Mouse (Mus musculus) limb, embryonic 14.5 days (tissue): Measurements from ENCODE around the gene Wnt7a. TPM values are rescaled to one million over a fixed set of nuclear protein-coding genes. Genes with fewer than 3 reads are reported as not detected.

Source experiments
- ATAC-seq: fragments of 200-750 bp; cut with Nextera tagmentation; 2 replicates; pipeline ENCODE4 v1.8.0; 2017; ENCODE audit warnings: low read depth, moderate number of reproducible peaks, moderate TSS enrichment; ENCODE audit not compliant: low FRiP score
- DNase-seq: peaks from one replicate; pipeline ENCODE4 v3.0.0-alpha.2; 2015; ENCODE audit warnings: low spot score
- H3K27ac ChIP-seq: fragments of 300-500 bp; sonication (generic); replicated peaks from 2 replicates; pipeline ENCODE4 v1.5.1; 2014; ENCODE audit warnings: low read depth, mild to moderate bottlenecking, low read length, moderate library complexity, mixed read lengths
- H3K27me3 ChIP-seq: fragments of 300-500 bp; sonication (generic); 2 replicates; pipeline ENCODE4 v1.6.1; 2014; ENCODE audit warnings: low read length, mixed read lengths; ENCODE audit not compliant: control insufficient read depth, insufficient read depth
- H3K36me3 ChIP-seq: fragments of 300-500 bp; sonication (generic); 2 replicates; pipeline ENCODE4 v1.6.1; 2014; ENCODE audit warnings: mild to moderate bottlenecking, low read length, moderate library complexity, mixed read lengths; ENCODE audit not compliant: control insufficient read depth, insufficient read depth
- H3K4me1 ChIP-seq: fragments of 300-500 bp; sonication (generic); 2 replicates; pipeline ENCODE4 v1.6.1; 2014; ENCODE audit warnings: antibody characterized with exemption, low read length, mixed read lengths; ENCODE audit not compliant: control insufficient read depth, insufficient read depth
- H3K4me2 ChIP-seq: fragments of 300-500 bp; sonication (generic); replicated peaks from 2 replicates; pipeline ENCODE4 v1.6.1; 2014; ENCODE audit warnings: low read depth, mild to moderate bottlenecking, low read length, moderate library complexity; ENCODE audit not compliant: severe bottlenecking
- H3K4me3 ChIP-seq: fragments of 300-500 bp; sonication (generic); replicated peaks from 2 replicates; pipeline ENCODE4 v1.5.1; 2014; ENCODE audit warnings: low read length
- H3K9ac ChIP-seq: fragments of 300-500 bp; sonication (generic); 2 replicates; pipeline ENCODE4 v1.6.1; 2014; ENCODE audit warnings: mild to moderate bottlenecking, low read depth, low read length, moderate library complexity; ENCODE audit not compliant: severe bottlenecking
- H3K9me3 ChIP-seq: fragments of 300-500 bp; sonication (generic); 2 replicates; pipeline ENCODE4 v1.6.1; 2016; ENCODE audit warnings: low read length; ENCODE audit not compliant: control insufficient read depth
- POLR2A ChIP-seq: fragments of 200-500 bp; IDR thresholded peaks from 2 replicates; pipeline ENCODE4 v1.8.0; 2012; ENCODE audit warnings: inconsistent platforms, mild to moderate bottlenecking, moderate library complexity, borderline replicate concordance; ENCODE audit not compliant: insufficient read depth, insufficient read length; ENCODE audit errors: extremely low read depth
- WGBS: fragments of 180-500 bp; shearing (Covaris S2); extraction: QIAGEN DNeasy Blood & Tissue Kit; methylation state at CpG from one replicate; pipeline ENCODE4 v1.1.7; 2014; 5-methylcytosine and 5-hydroxymethylcytosine counted together
- polyA plus RNA-seq, 2 experiments: library from polyadenylated mRNA; depleted of rRNA in 1 of 2; stranded (reverse) in 1 of 2; unstranded in 1 of 2; fragments of >200 nt; fragmentation: Nextera tagmentation in 1 of 2; extraction: Ambion mirVana in 1 of 2; gene quantifications; 2 replicates each; pipeline versions ENCODE4 v1.2.1 to v1.2.3; 2012 to 2014

Wnt7a gene
- polyA plus RNA-seq, 2 experiments: 4.2 to 4.3 TPM

DNA sequence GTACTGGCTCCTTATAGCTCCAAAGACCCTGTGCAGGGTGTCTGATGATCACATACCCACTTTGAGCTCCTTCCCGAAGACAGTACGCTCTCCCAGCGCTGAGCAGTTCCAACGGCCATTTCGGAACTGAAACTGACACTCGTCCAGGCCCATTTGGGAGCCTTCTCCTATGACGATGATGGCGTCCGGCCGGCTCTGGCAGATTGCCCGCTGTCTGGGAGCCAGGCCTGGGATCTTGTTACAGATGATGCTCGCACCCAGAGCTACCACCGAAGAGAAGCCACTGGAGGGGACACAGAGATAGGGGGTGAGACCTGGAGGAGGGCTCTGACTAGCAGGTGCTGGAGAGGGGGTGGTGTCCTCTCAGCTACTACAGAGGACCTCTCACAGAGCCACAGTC, 2.5 kb downstream of the Wnt7a start:
- no peak overlapping the region for H3K27ac ChIP-seq
- peaks cover 41% of the 10 kb centered on the region for H3K27me3 ChIP-seq
- no peak overlapping the region for H3K9ac ChIP-seq
- H3K4me3 ChIP-seq: no peak overlapping the region
- TF ChIP-seq POLR2A: no peak
- H3K9me3 ChIP-seq: no peaks in the 10 kb centered on the region
- WGBS: 71% methylated on average over 13 of the region's 13 CpGs
- ATAC-seq (no peak), DNase-seq (no peak)
- 0 out of 2 replicates have a peak, but pooled peaks cover 6% of the 10 kb centered on the region for H3K4me1 ChIP-seq
- no peak overlapping the region for H3K4me2 ChIP-seq
- no peaks in the 10 kb centered on the region for H3K36me3 ChIP-seq

GRCm38 (mm10) chr6:91401591-91401990, 9.6 kb downstream of the Wnt7a start:
- H3K27me3 ChIP-seq: no peaks in the 10 kb centered on the region
- H3K4me1 ChIP-seq: no peaks in the 10 kb centered on the region
- no peak overlapping the region for H3K4me2 ChIP-seq
- no peak for TF ChIP-seq POLR2A
- H3K4me3 ChIP-seq: no peak overlapping the region
- ATAC-seq (no peak), DNase-seq (no peak)
- no peak overlapping the region for H3K27ac ChIP-seq
- H3K9me3 ChIP-seq: no peaks in the 10 kb centered on the region
- H3K9ac ChIP-seq: no peak overlapping the region
- WGBS: 62% methylated on average over 5 of the region's 5 CpGs
- H3K36me3 ChIP-seq: no peaks in the 10 kb centered on the region

DNA sequence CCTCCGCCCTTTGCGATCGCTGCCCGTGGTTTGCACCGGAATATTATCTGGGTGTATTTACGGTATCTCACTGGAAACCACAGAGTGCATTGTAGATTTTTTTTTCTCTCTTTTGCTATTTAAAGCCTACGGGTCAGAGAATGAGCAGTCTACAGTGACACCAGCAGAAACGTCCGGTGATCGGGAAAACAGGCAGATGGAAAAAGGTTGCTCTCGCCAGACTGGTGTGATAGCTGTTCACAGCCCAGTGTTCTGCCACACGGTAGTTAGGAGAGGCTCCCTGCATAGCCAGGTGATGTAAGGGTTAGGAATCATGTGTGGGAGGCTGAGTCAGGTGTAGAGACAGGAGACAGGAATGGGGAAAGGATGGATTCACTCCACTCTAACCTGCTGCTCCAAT, 10.6 kb downstream of the Wnt7a start:
- no peak overlapping the region for H3K4me3 ChIP-seq
- 78% methylated on average over 12 of the region's 12 CpGs for WGBS
- no peak overlapping the region for H3K4me2 ChIP-seq
- no peak for DNase-seq
- H3K27me3 ChIP-seq: no peaks in the 10 kb centered on the region
- H3K4me1 ChIP-seq: no peaks in the 10 kb centered on the region
- no peak overlapping the region for H3K9ac ChIP-seq
- no peaks in the 10 kb centered on the region for H3K9me3 ChIP-seq
- TF ChIP-seq POLR2A: no peak
- no peaks in the 10 kb centered on the region for H3K36me3 ChIP-seq
- no peak overlapping the region for H3K27ac ChIP-seq
- no peak for ATAC-seq

- H3K4me3 ChIP-seq: no peak overlapping the region
- 79% methylated on average over 5 of the region's 5 CpGs for WGBS
- H3K9me3 ChIP-seq: no peaks in the 10 kb centered on the region
- H3K27ac ChIP-seq: no peak overlapping the region
- ATAC-seq (no peak), DNase-seq (no peak)
- no peaks in the 10 kb centered on the region for H3K4me1 ChIP-seq
- no peak overlapping the region for H3K9ac ChIP-seq
- no peaks in the 10 kb centered on the region for H3K27me3 ChIP-seq
- TF ChIP-seq POLR2A: no peak
- H3K4me2 ChIP-seq: no peak overlapping the region
- H3K36me3 ChIP-seq: no peaks in the 10 kb centered on the region
Measured at GRCm38 (mm10) chr6:91392475-91393174, 18.5 kb downstream of the Wnt7a start.

GRCm38 (mm10) chr6:91389141-91389540, 22.0 kb downstream of the Wnt7a start:
- Histone ChIP-seq H3K9me3 (no peaks in the 10 kb centered on the region), H3K9ac (no peak overlapping the region), H3K27me3 (no peaks in the 10 kb centered on the region), H3K4me1 (no peaks in the 10 kb centered on the region), H3K36me3 (no peaks in the 10 kb centered on the region), H3K4me3 (no peak overlapping the region), H3K4me2 (no peak overlapping the region), H3K27ac (no peak overlapping the region)
- WGBS: 66% methylated on average over 4 of the region's 4 CpGs
- no peak for TF ChIP-seq POLR2A
- ATAC-seq (no peak), DNase-seq (no peak)
